Mouse (Mus musculus) adrenal gland, postnatal 36 days (tissue): ENCODE measurements around the gene Depdc1a. TPM values are rescaled to one million over a fixed set of nuclear protein-coding genes. Genes with fewer than 3 reads are reported as not detected.
A peak's percentile ranks its signal among the peaks of the same experiment; 100 is the strongest.
"Not testable (repeated sequence)": the region's sequence is repeated elsewhere in the genome, so short reads cannot be mapped to it uniquely, and the experiment has no call there.

Experiments
- DNase-seq, 2 experiments: peaks; one replicate each; pipeline ENCODE4 v3.0.0; 2021; ENCODE audit warnings: mixed read lengths in 1 of 2
- long read RNA-seq, 2 experiments: library from polyadenylated mRNA; stranded (forward); transcript quantifications; one replicate each; pipeline ENCODE4 v2.0.0; 2021; ENCODE audit warnings: borderline sequencing depth in 2 of 2
- total RNA-seq, 2 experiments: library from RNA; stranded (reverse); gene quantifications; 2 replicates each; pipeline ENCODE4 v1.2.3; 2021

Gene Depdc1a
- total RNA-seq: 1 to 10 TPM; 1.6 to 1.7 TPM
- long read RNA-seq, experiment 1, partial matches to known transcripts: 1 of 4 reads
- long read RNA-seq, experiment 1, other reads (novel, unspliced or antisense): 0 of 4 reads
- long read RNA-seq, experiment 2: 0 reads

DNA sequence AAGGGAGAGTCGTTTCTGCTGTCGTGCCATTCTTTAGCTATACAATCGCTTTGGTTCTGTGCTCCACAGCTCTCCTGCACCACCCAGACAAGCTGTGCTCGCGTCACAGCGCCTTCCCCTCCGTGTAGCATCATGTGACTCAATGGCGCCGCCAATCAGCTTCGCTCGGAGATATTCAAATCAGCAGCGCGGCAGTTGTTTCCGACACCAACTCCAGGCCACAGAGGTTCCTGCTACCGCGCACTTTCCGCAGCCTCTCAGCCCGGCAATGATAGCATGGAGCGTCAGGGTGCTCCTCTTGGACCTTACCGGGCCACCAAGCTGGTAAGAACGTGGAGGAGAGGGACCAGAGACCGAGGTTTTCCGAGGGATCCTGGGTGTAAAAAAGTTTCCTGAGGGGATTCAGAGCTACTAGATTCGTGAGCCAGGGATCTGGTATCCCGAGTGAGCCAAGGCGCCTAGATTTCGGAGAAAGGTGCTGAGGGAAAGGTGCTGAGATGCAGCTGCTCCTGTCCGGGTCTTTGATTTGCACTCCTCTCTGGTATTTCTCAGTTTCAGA is at the start of gene Depdc1a:
Gene Depdc1a, plus strand, starts transcription at position 191 of the 559 bp plus-strand sequence.
- peak; percentile 91 to 92 for DNase-seq

DNA sequence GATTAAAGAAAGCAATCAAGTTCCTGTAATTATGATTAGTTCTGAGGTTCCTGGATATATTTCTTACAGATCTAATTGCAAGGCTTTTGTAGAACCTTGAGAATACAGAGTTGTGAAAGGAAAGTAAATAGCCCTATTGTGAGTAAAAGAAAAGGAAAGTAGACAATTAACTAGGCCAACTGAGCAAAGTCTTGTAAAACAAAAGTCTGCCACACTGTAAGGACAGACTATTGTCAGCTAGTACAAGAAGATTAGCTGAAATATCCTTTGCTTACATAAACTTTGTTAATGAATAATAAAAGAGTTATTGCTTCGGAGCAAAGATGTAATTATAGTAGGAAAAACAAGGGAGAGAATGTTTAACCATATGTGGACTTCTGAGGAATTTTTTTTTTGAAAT is 25.2 kb upstream of the Depdc1a start:
- no peak for DNase-seq

DNA sequence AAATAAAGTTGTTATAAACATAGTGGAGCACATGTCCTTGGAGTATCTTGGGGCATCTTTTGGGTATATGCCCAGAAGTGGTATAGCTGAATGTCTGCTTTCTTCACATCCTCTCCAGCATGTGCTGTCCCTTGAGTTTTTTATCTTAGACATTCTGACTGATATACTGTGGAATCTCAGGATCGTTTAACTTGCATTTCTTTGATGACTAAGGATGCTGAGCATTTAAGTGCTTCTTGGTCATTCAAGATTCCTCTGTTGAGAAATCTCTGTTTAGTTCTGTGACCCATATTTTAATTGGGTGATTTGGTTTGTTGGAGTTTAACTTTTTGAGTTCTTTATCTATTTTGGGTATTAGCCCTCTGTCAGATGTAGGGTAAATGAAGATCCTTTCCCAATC is 19.8 kb upstream of the Depdc1a start:
- no peak for DNase-seq

DNA sequence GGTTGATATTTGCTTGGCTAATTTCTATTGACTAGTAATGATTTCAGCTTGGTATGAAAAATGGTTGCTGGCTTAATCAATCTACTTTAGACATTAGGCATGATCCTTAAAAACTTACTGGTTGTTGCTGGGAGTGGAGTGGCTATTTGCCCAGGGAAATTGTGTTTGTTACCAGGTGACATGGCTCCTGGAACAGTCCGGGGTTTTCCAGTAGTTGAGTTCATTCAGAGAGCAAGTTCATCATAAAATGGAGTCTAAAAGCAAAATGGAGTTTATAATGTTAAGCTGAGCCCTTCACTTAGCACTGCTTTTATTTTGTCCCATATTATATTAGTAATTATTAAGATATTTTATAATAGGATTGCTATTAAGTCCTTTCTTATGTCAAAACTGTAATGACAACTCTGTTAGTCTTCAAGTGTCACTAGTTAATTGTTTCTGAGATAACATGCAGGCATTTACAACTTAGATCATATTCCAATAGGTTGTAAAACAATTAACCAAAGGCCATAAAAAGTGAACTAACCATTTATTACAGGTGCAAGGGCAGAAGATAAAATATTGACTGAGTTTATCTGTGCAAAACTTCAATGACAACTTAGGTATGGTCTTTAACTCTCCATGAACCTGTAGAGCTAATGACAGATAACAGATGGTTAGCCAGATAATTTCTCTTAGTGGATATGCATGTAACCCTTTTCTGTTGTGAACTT is 17.8 kb upstream of the Depdc1a start:
- DNase-seq: no peak

DNA sequence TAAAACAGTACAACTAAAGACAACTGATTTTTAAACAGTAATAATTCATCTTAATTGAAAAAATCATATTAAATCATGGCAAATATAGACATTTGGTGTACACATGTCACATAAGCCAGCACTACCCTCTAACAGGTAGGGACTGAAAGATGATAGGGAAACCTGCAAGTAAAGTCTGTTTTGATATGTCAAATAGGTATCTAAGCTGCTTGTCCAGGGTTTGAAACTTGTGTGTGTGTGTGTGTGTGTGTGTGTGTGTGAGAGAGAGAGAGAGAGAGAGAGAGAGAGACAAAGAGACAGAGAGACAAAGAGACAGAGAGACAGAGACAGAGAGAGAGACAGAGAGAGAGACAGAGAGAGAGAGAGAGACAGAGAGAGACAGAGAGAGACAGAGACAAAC is 524 bp upstream of the Depdc1a start:
- not testable (repeated sequence) for DNase-seq

DNA sequence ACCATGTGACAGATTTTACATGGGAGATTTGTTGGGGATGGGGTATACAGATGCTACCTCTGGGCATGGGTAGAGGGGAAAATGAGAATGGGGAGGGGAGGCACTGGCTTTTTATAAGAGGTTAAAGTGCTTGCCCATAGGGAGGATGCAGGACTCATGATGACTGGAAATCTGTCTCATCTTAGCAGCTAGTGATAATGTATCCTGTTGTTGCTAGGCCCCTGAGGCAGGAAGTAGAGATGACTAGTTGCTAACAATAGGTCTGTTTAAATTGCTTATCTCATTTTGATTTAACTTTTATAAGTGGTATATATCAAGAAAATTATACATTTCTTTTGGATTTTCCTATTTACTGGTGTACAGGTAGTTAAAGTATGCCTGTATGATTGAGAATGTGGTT is 13.7 kb downstream of the Depdc1a start:
- no peak for DNase-seq

DNA sequence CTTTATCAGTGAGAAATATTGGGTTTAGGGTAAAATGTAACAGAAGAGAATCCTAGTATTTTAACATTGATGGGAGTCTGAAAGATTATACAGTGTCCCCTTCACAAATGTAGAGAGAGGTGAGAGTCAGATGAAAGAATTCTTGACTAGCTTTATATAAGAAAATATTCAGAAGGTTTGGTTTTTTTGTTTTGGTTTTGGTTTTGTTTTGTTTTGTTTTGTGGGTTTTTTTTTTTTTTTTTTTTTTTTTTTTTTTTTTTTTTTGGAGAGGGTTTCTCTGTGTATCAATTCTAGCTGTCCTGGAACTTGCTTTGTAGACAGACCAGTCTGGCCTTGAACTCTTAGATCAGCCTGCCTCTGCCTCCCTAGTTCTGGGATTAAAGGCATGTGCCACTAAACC is 33.3 kb downstream of the Depdc1a start:
- no peak for DNase-seq

DNA sequence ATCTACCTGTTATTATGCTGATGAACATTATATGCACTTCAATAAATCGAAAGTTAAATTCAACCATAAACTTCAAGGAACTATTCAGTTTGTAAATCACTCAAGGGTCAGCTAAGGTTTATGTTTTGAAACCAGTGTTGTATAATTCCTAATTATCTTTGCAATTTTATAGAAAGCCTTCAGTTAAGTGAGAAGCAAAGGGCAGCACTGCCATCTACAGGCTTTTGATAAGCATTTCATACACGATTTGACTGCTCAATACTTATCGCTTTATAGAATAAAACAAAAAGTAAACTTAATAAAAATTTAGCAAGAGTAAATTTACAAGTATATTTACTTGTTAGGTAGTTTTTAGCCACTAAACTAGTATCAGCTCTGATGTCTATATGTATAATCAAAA is 53.1 kb downstream of the Depdc1a start:
- peak in 1 of 2 experiments; percentile 15 for DNase-seq

DNA sequence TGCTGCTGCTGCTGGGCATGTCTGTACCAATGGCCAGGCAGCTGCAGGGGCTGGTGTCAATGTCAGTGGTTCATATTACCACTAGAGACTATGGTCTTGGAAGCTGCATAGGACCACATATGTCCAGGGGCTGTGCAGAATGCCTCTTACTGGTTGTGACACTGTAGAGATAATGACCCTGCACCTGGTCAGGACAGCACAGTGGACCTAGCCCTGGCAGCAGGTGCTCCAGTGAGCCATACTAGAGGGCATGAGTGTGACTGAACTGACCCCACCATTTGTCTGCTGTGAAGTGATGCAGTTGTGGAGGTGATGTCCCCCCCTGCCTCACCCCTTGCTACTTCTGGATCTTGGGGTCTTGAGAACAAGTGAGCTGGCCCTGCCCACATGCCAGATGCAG is 55.0 kb downstream of the Depdc1a start:
- no peak for DNase-seq

Other genes starting within 250 kb of the Depdc1a start
- gene Rpe65, start 103.7 kb downstream of the Depdc1a start, total RNA-seq: not detected